8 mouse cellular contexts compared by ENCODE assay signal in the genomic region with DNA sequence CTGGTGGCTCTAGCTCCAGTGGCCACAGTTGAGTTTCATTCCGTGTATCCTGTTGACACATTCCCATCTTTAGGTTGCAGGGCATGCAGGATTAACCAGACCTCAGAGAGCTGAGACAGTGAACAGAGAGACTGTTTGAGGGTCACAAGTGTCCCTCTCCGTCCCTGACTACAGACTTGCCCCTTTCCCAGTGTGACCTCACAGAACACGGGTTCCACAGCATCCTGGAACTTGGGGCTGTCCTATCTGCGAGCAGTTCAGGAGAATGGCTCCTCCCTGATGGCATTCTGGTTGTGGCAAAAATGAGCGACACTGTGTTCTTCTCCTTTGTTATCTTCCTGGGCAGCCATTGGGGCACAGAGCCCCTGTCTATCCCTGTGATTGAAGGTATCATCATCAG. TPM values are rescaled to one million over a fixed set of nuclear protein-coding genes. Genes with fewer than 3 reads are reported as not detected.
DNase-seq lines count a peak whose midpoint lies in the region; ATAC-seq lines count a peak whose summit lies in the region.

TSS of gene Actr1b (minus strand) at position 112 of the 400 bp plus-strand sequence.

- no peak within 1 kb of the TSS for H3K4me2 ChIP-seq in intestine, embryonic 16.5 days (ENCODE audit: low read depth, low read length)

- H3K36me3 ChIP-seq in intestine, embryonic 16.5 days (ENCODE audit: control insufficient read depth, insufficient read depth, low read length) = no peaks in the 10 kb centered on the region
- no peaks in the 10 kb centered on the region for H3K36me3 ChIP-seq in midbrain, embryonic 10.5 days

- WGBS in intestine, embryonic 16.5 days = 77% methylated on average over 5 of the region's 5 CpGs
- 83% methylated on average over 5 of the region's 5 CpGs for WGBS in midbrain, embryonic 10.5 days

- DNase-seq in heart, adult 11 months = peak; percentile 77
- no peak for DNase-seq in heart, adult 9 months (ENCODE audit: low spot score in 2 of 2)
- no peak for DNase-seq in adrenal gland, postnatal 25 days
- no peak for DNase-seq in gastrocnemius, postnatal 4 days (ENCODE audit: low spot score in 2 of 2)
- DNase-seq in midbrain, embryonic 10.5 days (ENCODE audit: low spot score) = no peak
- DNase-seq in cerebellum, postnatal 4 days (ENCODE audit: low spot score in 2 of 2) = no peak
- no peak for DNase-seq in urinary bladder, postnatal 36 days (ENCODE audit: low spot score in 2 of 2)

- H3K9me3 ChIP-seq in intestine, embryonic 16.5 days (ENCODE audit: control insufficient read depth, low read length) = no peaks in the 10 kb centered on the region
- no peaks in the 10 kb centered on the region for H3K9me3 ChIP-seq in midbrain, embryonic 10.5 days (replicated peaks)

- no peaks in the 10 kb centered on the region for H3K4me1 ChIP-seq in intestine, embryonic 16.5 days (ENCODE audit: control insufficient read depth, insufficient read depth, low read length)
- H3K4me1 ChIP-seq in midbrain, embryonic 10.5 days = peaks cover under 1% of the 10 kb centered on the region; the same call in 1 of the 2 replicates

- H3K4me3 ChIP-seq in intestine, embryonic 16.5 days (ENCODE audit: low read length) = no peak within 1 kb of the TSS
- H3K4me3 ChIP-seq in midbrain, embryonic 10.5 days = no peak within 1 kb of the TSS

- H3K27me3 ChIP-seq in intestine, embryonic 16.5 days (replicated peaks; ENCODE audit: control insufficient read depth, insufficient read depth, low read length) = no peaks in the 10 kb centered on the region
- H3K27me3 ChIP-seq in midbrain, embryonic 10.5 days (ENCODE audit: low read depth, poor library complexity, severe bottlenecking) = no peaks in the 10 kb centered on the region

- H3K27ac ChIP-seq in intestine, embryonic 16.5 days (ENCODE audit: low read length) = no peak within 1 kb of the TSS
- no peak within 1 kb of the TSS for H3K27ac ChIP-seq in midbrain, embryonic 10.5 days (replicated peaks)

- no peak for ATAC-seq in intestine, embryonic 16.5 days

- no peak within 1 kb of the TSS for H3K9ac ChIP-seq in intestine, embryonic 16.5 days (ENCODE audit: low read depth, low read length)

RNA-seq across cellular contexts. Expression of gene Actr1b, which starts in this region (rescaled TPM):
- total RNA-seq in adrenal gland, postnatal 25 days (2021) = 119 and 140 TPM in 2 replicates
- total RNA-seq in gastrocnemius, postnatal 4 days (2021) = 100 to 1,000 TPM; 107 to 115 TPM
- polyA plus RNA-seq in intestine, embryonic 16.5 days (2015; fragmentation: Nextera tagmentation; extraction: Ambion mirVana) = 94.8 and 98.3 TPM in 2 replicates
- polyA plus RNA-seq in midbrain, embryonic 10.5 days (2016; fragmentation: Nextera tagmentation; extraction: Ambion mirVana) = 142 and 145 TPM in 2 replicates
